Mouse (Mus musculus): ENCODE results near the gene Gnai3.

- TF ChIP-seq POLR2A (IDR thresholded peaks at IDR 0.05; ENCODE audit: insufficient read depth, low read depth, low read length), result no peak
- no peak for TF ChIP-seq CTCF (IDR thresholded peaks at IDR 0.05; ENCODE audit: insufficient read depth, low read depth, low read length)
Measured at GRCm38 (mm10) chr3:108123242-108123641, 22.7 kb downstream of the Gnai3 start.

Data from olfactory bulb, adult 2 months (tissue).